Mouse (Mus musculus) induced T-regulatory cell, adult 2 months (primary cell): ENCODE measurements around the gene Cdyl.

Experiments
- DNase-seq: peaks from one replicate; pipeline ENCODE4 v3.0.0-alpha.2; 2012; ENCODE audit warnings: low read depth

Cdyl gene

GRCm38 (mm10) chr13:35843383-35843782 lies 183.8 kb downstream of the Cdyl start:
- no peak for DNase-seq

GRCm38 (mm10) chr13:35845306-35845705 lies 185.7 kb downstream of the Cdyl start:
- no peak for DNase-seq

DNA sequence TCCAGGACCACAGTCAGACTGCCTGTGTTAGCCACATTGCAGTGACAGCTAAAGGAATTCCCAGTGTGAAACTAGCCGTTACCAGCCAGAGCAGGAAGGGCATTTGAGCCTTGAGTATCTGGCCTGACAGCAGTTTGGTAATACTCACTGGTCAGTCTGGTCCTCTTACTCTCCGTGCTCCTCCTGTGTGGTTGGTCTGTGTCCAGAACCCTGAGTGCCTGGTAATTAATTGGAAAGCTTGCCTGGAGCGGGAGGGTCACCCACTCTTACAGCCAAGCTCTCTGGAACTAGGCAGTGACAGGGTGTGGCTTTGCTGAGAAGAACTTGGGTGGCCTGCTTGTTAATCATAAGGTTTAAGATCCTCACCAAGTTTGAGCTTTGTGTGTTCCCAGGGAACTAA lies 189.1 kb downstream of the Cdyl start:
- DNase-seq, result no peak

GRCm38 (mm10) chr13:35851581-35851980 lies 191.9 kb downstream of the Cdyl start:
- DNase-seq, result no peak

- no peak for DNase-seq
These were observed 193.4 kb downstream of the Cdyl start for GRCm38 (mm10) chr13:35852851-35853575.

GRCm38 (mm10) chr13:35857486-35857885 lies 197.9 kb downstream of the Cdyl start:
- no peak for DNase-seq

- no peak for DNase-seq
These were observed 201.3 kb downstream of the Cdyl start for GRCm38 (mm10) chr13:35860916-35861315.

GRCm38 (mm10) chr13:35870659-35871058 lies 211.0 kb downstream of the Cdyl start:
- DNase-seq, result no peak

GRCm38 (mm10) chr13:35871107-35871506 lies 211.5 kb downstream of the Cdyl start:
- peak; percentile 31 for DNase-seq

GRCm38 (mm10) chr13:35875396-35875795 lies 215.8 kb downstream of the Cdyl start:
- DNase-seq, result no peak

DNA sequence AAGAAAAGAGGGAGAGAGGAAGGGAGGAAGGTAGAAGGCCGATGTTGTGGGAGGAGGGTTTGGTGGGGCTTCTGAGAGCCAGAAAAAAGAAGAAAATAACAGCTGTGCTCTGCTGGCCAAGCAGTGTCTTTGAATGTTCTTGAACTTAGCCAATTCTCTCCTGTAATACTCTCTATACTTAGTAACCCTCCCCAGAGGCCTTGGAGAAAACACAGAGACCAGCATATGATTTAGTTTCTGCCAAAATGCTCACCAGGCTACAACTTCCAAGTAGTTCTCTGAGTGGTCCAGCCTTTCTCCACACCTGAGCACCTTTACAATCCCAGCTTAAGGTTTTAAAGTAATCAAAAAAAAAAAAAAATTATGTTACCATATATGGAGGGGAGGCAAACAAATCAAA lies 218.6 kb downstream of the Cdyl start:
- no peak for DNase-seq

DNA sequence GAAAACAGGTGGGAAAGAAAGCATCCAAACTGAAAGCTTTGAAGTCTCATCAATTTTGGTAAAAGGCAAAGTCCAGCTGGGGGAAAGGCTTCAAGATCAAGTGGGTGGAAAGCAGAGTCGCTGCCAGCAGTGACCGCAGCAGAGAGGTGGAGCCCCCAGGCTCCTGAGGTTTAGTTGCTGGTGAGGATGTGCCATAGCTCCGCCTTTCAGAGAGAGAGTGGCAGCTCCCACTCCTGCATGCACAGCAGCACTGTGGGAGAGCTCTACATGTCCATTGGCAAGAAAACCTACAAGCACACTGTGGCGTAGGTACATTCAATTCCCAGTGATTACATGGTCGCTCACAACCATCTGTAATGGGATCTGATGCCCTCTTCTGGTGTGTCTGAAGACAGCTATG lies 219.4 kb downstream of the Cdyl start:
- DNase-seq, result no peak

GRCm38 (mm10) chr13:35879519-35879918 lies 219.9 kb downstream of the Cdyl start:
- no peak for DNase-seq

GRCm38 (mm10) chr13:35880555-35881046 lies 221.0 kb downstream of the Cdyl start:
- no peak for DNase-seq

- peak; percentile 58 for DNase-seq
These were observed 226.6 kb downstream of the Cdyl start for GRCm38 (mm10) chr13:35886121-35886725.

GRCm38 (mm10) chr13:35892866-35893265 lies 233.2 kb downstream of the Cdyl start:
- no peak for DNase-seq

DNA sequence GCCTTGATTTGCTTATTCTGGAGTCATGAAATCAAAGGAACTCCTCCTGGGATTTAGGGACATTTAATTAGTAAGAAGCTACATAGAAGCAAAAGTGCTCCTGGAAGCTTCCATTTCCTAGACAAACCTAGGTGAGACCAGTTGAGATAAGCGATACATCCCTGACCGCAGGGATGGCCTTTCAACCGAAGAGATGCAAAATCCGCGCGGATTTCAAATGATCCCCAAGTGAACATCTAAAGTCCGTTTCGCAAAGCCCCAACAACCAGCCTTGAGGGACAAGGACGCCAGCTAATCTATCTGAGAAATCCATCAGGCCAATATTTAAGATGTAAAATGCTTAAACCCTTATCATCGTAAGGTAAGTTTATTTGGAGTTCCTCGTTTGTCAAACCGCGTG lies 245.7 kb downstream of the Cdyl start:
- DNase-seq, result no peak

- DNase-seq, result peak; percentile 95
These were observed 246.3 kb downstream of the Cdyl start, which contains the start of gene Rpp40 for GRCm38 (mm10) chr13:35905879-35906481. Gene Rpp40, minus strand, starts transcription at chr13:35906359.

DNA sequence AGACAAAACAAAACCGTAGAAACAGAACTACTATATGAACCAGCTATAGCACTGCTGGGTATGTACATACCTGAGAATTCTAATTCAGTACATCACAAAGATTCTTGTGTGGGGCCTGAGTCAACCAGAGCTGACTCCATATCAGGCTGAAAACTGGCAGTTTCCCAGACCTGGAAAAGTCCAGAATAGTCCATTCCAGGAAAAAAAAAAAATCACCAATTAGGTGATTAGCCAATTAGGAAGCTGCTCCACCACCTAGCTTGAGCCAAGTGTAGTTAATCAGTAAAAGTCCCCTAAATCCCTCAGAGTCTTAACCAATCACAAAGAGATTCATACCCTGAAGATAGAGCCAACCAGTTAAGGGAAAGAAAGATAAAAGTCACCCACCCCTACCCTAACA lies 251.8 kb downstream of the Cdyl start:
- no peak for DNase-seq
